Mouse (Mus musculus) midbrain, embryonic 15.5 days (tissue): Measurements from ENCODE around the gene Ncoa5. TPM values are rescaled to one million over a fixed set of nuclear protein-coding genes. Genes with fewer than 3 reads are reported as not detected.

Experiments
- ATAC-seq: fragments of 200-750 bp; cut with Nextera tagmentation; replicated peaks from 2 replicates; pipeline ENCODE4 v1.8.0; 2017; ENCODE audit warnings: moderate TSS enrichment
- H3K27ac ChIP-seq: fragments of 300-500 bp; sonication (generic); 2 replicates; pipeline ENCODE4 v1.5.1; 2015; ENCODE audit warnings: mild to moderate bottlenecking, inconsistent platforms
- H3K27me3 ChIP-seq: fragments of 300-500 bp; sonication (generic); replicated peaks from 2 replicates; pipeline ENCODE4 v1.6.1; 2015; ENCODE audit warnings: inconsistent platforms
- H3K36me3 ChIP-seq: fragments of 300-500 bp; sonication (generic); replicated peaks from 2 replicates; pipeline ENCODE4 v1.6.1; 2015; ENCODE audit warnings: inconsistent platforms
- H3K4me1 ChIP-seq: fragments of 300-500 bp; sonication (generic); 2 replicates; pipeline ENCODE4 v1.6.1; 2015; ENCODE audit warnings: inconsistent platforms
- H3K4me2 ChIP-seq: fragments of 300-500 bp; sonication (generic); 2 replicates; pipeline ENCODE4 v1.6.1; 2015; ENCODE audit warnings: inconsistent platforms, mild to moderate bottlenecking, moderate library complexity
- H3K4me3 ChIP-seq: fragments of 300-500 bp; sonication (generic); 2 replicates; pipeline ENCODE4 v1.5.1; 2015; ENCODE audit warnings: mild to moderate bottlenecking, inconsistent platforms
- H3K9ac ChIP-seq: fragments of 300-500 bp; sonication (generic); 2 replicates; pipeline ENCODE4 v1.6.1; 2015; ENCODE audit warnings: mild to moderate bottlenecking, inconsistent platforms
- H3K9me3 ChIP-seq: fragments of 300-500 bp; sonication (generic); 2 replicates; pipeline ENCODE4 v1.6.1; 2016; ENCODE audit warnings: inconsistent platforms
- WGBS: fragments of 180-500 bp; shearing (Covaris S2); methylation state at CpG from one replicate; pipeline ENCODE4 v1.1.7; 2015; ENCODE audit warnings: mixed read lengths; 5-methylcytosine and 5-hydroxymethylcytosine counted together
- polyA plus RNA-seq: library from polyadenylated mRNA; unstranded; fragments of >200 nt; fragmentation: Nextera tagmentation; extraction: Ambion mirVana; gene quantifications from 2 replicates; pipeline ENCODE4 v1.2.1, GENCODE M21; 2015

Gene Ncoa5
- polyA plus RNA-seq, 1 experiment from 2014 or later, result 126 TPM

- no peak overlapping the region for H3K9ac ChIP-seq
- ATAC-seq, result no peak
- no peak overlapping the region for H3K4me3 ChIP-seq
- no peaks in the 10 kb centered on the region for H3K36me3 ChIP-seq
- no peaks in the 10 kb centered on the region for H3K9me3 ChIP-seq
- no peaks in the 10 kb centered on the region; the same call in 1 of the 2 replicates for H3K27me3 ChIP-seq
- H3K4me2 ChIP-seq, result no peak overlapping the region
- WGBS, result 57% methylated on average over 7 of the region's 7 CpGs
- no peak overlapping the region for H3K27ac ChIP-seq
- H3K4me1 ChIP-seq, result no peaks in the 10 kb centered on the region
These were observed 29.8 kb upstream of the Ncoa5 start for GRCm38 (mm10) chr2:165064489-165064888.

- 85% methylated on average over 16 of the region's 16 CpGs for WGBS
- Histone ChIP-seq H3K4me3 (no peak overlapping the region), H3K4me1 (no peaks in the 10 kb centered on the region), H3K27me3 (no peaks in the 10 kb centered on the region), H3K9me3 (no peaks in the 10 kb centered on the region), H3K9ac (no peak overlapping the region), H3K36me3 (no peaks in the 10 kb centered on the region), H3K4me2 (no peak overlapping the region), H3K27ac (no peak overlapping the region)
- no peak for ATAC-seq
These were observed 27.2 kb upstream of the Ncoa5 start for GRCm38 (mm10) chr2:165061638-165062433.

GRCm38 (mm10) chr2:165059961-165060360 is 25.3 kb upstream of the Ncoa5 start:
- WGBS, result 94% methylated on average over 4 of the region's 4 CpGs
- no peak overlapping the region for H3K27ac ChIP-seq
- H3K9me3 ChIP-seq, result no peaks in the 10 kb centered on the region
- H3K4me2 ChIP-seq, result no peak overlapping the region
- H3K4me1 ChIP-seq, result peaks cover 5% of the 10 kb centered on the region; the same call in 1 of the 2 replicates
- no peak for ATAC-seq
- no peak overlapping the region for H3K9ac ChIP-seq
- H3K27me3 ChIP-seq, result no peaks in the 10 kb centered on the region
- H3K36me3 ChIP-seq, result no peaks in the 10 kb centered on the region
- H3K4me3 ChIP-seq, result no peak overlapping the region

- ATAC-seq, result no peak
- Histone ChIP-seq H3K4me2 (0 out of 2 replicates have a peak overlapping the region, but pooled peaks have one; percentile 18), H3K27ac (no peak overlapping the region), H3K9me3 (no peaks in the 10 kb centered on the region), H3K4me3 (no peak overlapping the region), H3K27me3 (no peaks in the 10 kb centered on the region), H3K36me3 (no peaks in the 10 kb centered on the region), H3K4me1 (peaks cover 11% of the 10 kb centered on the region), H3K9ac (no peak overlapping the region)
- 80% methylated on average over 14 of the region's 14 CpGs for WGBS
These were observed 21.9 kb upstream of the Ncoa5 start for GRCm38 (mm10) chr2:165056377-165057085.

GRCm38 (mm10) chr2:165055905-165056304 is 21.2 kb upstream of the Ncoa5 start:
- peak overlapping the region; percentile 15 for H3K4me3 ChIP-seq
- WGBS, result 11% methylated on average over 7 of the region's 7 CpGs
- H3K4me1 ChIP-seq, result peaks cover 17% of the 10 kb centered on the region
- no peak overlapping the region for H3K9ac ChIP-seq
- no peaks in the 10 kb centered on the region for H3K27me3 ChIP-seq
- peak overlapping the region; percentile 18 for H3K4me2 ChIP-seq
- H3K36me3 ChIP-seq, result no peaks in the 10 kb centered on the region
- H3K27ac ChIP-seq, result no peak overlapping the region
- no peak for ATAC-seq
- H3K9me3 ChIP-seq, result no peaks in the 10 kb centered on the region

- Histone ChIP-seq H3K27ac (no peak within 1 kb of the TSS), H3K9ac (no peak within 1 kb of the TSS), H3K4me2 (peak within 1 kb of the TSS; percentile 18), H3K36me3 (no peaks in the 10 kb centered on the region), H3K4me1 (peaks cover 20% of the 10 kb centered on the region), H3K9me3 (no peaks in the 10 kb centered on the region), H3K27me3 (no peaks in the 10 kb centered on the region), H3K4me3 (peak within 1 kb of the TSS; percentile 15)
- no peak for ATAC-seq
- 11% methylated on average over 25 of the region's 25 CpGs for WGBS
These were observed 20.5 kb upstream of the Ncoa5 start, which contains the start of gene Cd40 for GRCm38 (mm10) chr2:165054888-165055852. Cd40 (plus strand) TSS chr2:165055627.

GRCm38 (mm10) chr2:165051566-165051965 is 16.9 kb upstream of the Ncoa5 start:
- Histone ChIP-seq H3K27ac (peak overlapping the region; percentile 76), H3K36me3 (no peaks in the 10 kb centered on the region), H3K27me3 (no peaks in the 10 kb centered on the region), H3K4me1 (peaks cover 20% of the 10 kb centered on the region), H3K9ac (no peak overlapping the region), H3K9me3 (no peaks in the 10 kb centered on the region), H3K4me3 (no peak overlapping the region), H3K4me2 (no peak overlapping the region)
- peak; percentile 35 for ATAC-seq
- WGBS, result 13% methylated on average over 11 of the region's 11 CpGs

- ATAC-seq, result peak; percentile 22; the same call in 1 of the 2 replicates
- no peaks in the 10 kb centered on the region for H3K9me3 ChIP-seq
- H3K27me3 ChIP-seq, result no peaks in the 10 kb centered on the region
- H3K4me1 ChIP-seq, result peaks cover 20% of the 10 kb centered on the region
- WGBS, result 60% methylated on average over 18 of the region's 18 CpGs
- H3K9ac ChIP-seq, result 0 out of 2 replicates have a peak overlapping the region, but pooled peaks have one; percentile 14
- H3K4me3 ChIP-seq, result no peak overlapping the region
- H3K4me2 ChIP-seq, result no peak overlapping the region
- H3K36me3 ChIP-seq, result no peaks in the 10 kb centered on the region
- peak overlapping the region; percentile 76 for H3K27ac ChIP-seq
These were observed 16.3 kb upstream of the Ncoa5 start for GRCm38 (mm10) chr2:165050826-165051548.

- H3K4me1 ChIP-seq, result peaks cover 15% of the 10 kb centered on the region
- no peak overlapping the region for H3K9ac ChIP-seq
- H3K27me3 ChIP-seq, result no peaks in the 10 kb centered on the region
- ATAC-seq, result no peak
- WGBS, result 53% methylated on average over 5 of the region's 5 CpGs
- no peaks in the 10 kb centered on the region for H3K9me3 ChIP-seq
- H3K4me3 ChIP-seq, result no peak overlapping the region
- H3K27ac ChIP-seq, result no peak overlapping the region
- no peak overlapping the region for H3K4me2 ChIP-seq
- H3K36me3 ChIP-seq, result no peaks in the 10 kb centered on the region
These were observed 14.4 kb upstream of the Ncoa5 start for GRCm38 (mm10) chr2:165049044-165049443.

- no peaks in the 10 kb centered on the region for H3K27me3 ChIP-seq
- peak overlapping the region; percentile 67 for H3K27ac ChIP-seq
- H3K4me3 ChIP-seq, result no peak overlapping the region
- WGBS, result 43% methylated on average over 2 of the region's 2 CpGs
- H3K9ac ChIP-seq, result no peak overlapping the region; the same call in 1 of the 2 replicates
- peak overlapping the region; percentile 40 for H3K4me2 ChIP-seq
- H3K36me3 ChIP-seq, result no peaks in the 10 kb centered on the region
- no peaks in the 10 kb centered on the region for H3K9me3 ChIP-seq
- H3K4me1 ChIP-seq, result peaks cover 9% of the 10 kb centered on the region
- peak; percentile 34; the same call in 1 of the 2 replicates for ATAC-seq
These were observed 9.1 kb upstream of the Ncoa5 start for GRCm38 (mm10) chr2:165043729-165044128.

- peak; percentile 65 for ATAC-seq
- Histone ChIP-seq H3K4me1 (peaks cover 9% of the 10 kb centered on the region), H3K4me3 (no peak overlapping the region), H3K4me2 (peak overlapping the region; percentile 40), H3K36me3 (no peaks in the 10 kb centered on the region), H3K27ac (peak overlapping the region; percentile 67), H3K9me3 (no peaks in the 10 kb centered on the region), H3K27me3 (no peaks in the 10 kb centered on the region), H3K9ac (no peak overlapping the region; the same call in 1 of the 2 replicates)
- WGBS, result 2% methylated on average over 17 of the region's 17 CpGs
These were observed 8.5 kb upstream of the Ncoa5 start for GRCm38 (mm10) chr2:165043090-165043636.
